Mouse (Mus musculus): ENCODE measurements at regions not wholly inside any gene's neighbourhood (a gene's known extent, or its start where the extent isn't known, plus 50 kb on each side); places are given as distances from the start of the nearest gene placed in this dataset.

DNA sequence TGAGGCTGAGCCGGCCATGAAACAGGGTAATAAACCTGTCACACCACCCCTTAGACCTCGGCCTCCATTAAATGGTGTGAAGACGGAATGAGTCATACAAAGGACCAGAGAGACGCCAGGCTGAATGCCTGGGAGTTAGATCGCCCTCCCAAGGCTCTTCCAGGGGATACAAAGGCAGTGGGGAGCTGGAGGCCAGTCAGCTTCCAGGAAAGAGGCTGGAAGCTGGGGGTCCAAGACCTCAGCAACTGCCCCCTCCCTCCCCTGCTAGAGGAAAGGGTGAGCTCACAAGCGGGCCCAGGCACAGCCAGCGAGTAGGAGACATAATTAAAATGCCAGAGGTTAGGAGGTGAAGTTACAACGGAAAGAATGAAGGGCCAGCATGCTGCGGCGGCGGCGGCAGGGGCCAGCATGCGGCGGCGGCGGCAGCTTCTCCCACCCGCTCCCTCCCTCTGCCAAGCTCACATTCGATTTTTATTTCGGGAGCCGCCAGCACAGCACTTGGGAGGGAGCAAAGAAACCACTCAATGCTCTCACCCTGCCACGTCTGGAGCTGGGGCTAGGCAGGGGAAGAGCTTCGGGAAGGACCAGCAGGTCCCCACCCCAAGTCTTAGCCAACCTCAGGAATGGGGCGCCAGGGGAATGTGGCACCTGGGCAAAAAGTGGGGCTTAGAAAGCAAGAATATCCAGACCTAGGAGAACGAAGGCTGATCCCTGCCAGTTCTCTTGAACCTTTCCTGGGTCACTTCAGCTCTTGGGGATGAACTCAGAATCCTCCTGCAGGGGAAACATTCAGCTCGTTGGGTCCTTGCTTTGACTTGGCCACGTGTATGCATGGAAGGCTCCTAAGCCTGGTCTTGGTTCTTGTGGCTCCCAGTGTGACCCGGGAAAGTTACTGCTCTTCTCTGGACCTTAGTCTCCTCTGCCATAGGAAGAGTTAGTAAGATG is 54.9 kb upstream of the Col1a1 start:
- TF ChIP-seq CTCF (IDR thresholded peaks at IDR 0.05; ENCODE audit: borderline replicate concordance, insufficient read depth, low read depth, low read length) = no peak
- TF ChIP-seq POLR2A (IDR thresholded peaks at IDR 0.05; ENCODE audit: borderline replicate concordance, insufficient read depth, low read length) = no peak

All from cerebellum, adult 2 months (tissue).